Mouse (Mus musculus) forebrain, embryonic 13.5 days (tissue): ENCODE data around the gene Crebzf. TPM values are rescaled to one million over a fixed set of nuclear protein-coding genes. Genes with fewer than 3 reads are reported as not detected.

Source experiments
- ATAC-seq: fragments of 200-750 bp; cut with Nextera tagmentation; 2 replicates; pipeline ENCODE4 v1.8.0; 2017
- H3K27ac ChIP-seq: fragments of 300-500 bp; sonication (generic); 2 replicates; pipeline ENCODE4 v1.5.1; 2015; ENCODE audit warnings: inconsistent platforms, mild to moderate bottlenecking, moderate library complexity
- H3K27me3 ChIP-seq: fragments of 300-500 bp; sonication (generic); 2 replicates; pipeline ENCODE4 v1.6.1; 2015; ENCODE audit warnings: mild to moderate bottlenecking, inconsistent platforms
- H3K36me3 ChIP-seq: fragments of 300-500 bp; sonication (generic); 2 replicates; pipeline ENCODE4 v1.6.1; 2015; ENCODE audit warnings: mild to moderate bottlenecking, inconsistent platforms; ENCODE audit not compliant: poor library complexity, severe bottlenecking
- H3K4me1 ChIP-seq: fragments of 300-500 bp; sonication (generic); 2 replicates; pipeline ENCODE4 v1.6.1; 2015; ENCODE audit warnings: inconsistent platforms
- H3K4me2 ChIP-seq: fragments of 300-500 bp; sonication (generic); 2 replicates; pipeline ENCODE4 v1.6.1; 2015; ENCODE audit warnings: inconsistent platforms, mild to moderate bottlenecking, moderate library complexity
- H3K4me3 ChIP-seq: fragments of 300-500 bp; sonication (generic); 2 replicates; pipeline ENCODE4 v1.5.1; 2015; ENCODE audit warnings: mild to moderate bottlenecking, inconsistent platforms
- H3K9ac ChIP-seq: fragments of 300-500 bp; sonication (generic); 2 replicates; pipeline ENCODE4 v1.6.1; 2015; ENCODE audit warnings: mild to moderate bottlenecking, inconsistent platforms
- H3K9me3 ChIP-seq: fragments of 300-500 bp; sonication (generic); replicated peaks from 2 replicates; pipeline ENCODE4 v1.6.1; 2016; ENCODE audit warnings: inconsistent platforms
- WGBS: fragments of 180-500 bp; shearing (Covaris S2); methylation state at CpG from one replicate; pipeline ENCODE4 v1.1.7; 2015; 5-methylcytosine and 5-hydroxymethylcytosine counted together
- polyA plus RNA-seq: library from polyadenylated mRNA; unstranded; fragments of >200 nt; fragmentation: Nextera tagmentation; extraction: Ambion mirVana; gene quantifications from 2 replicates; pipeline ENCODE4 v1.2.1, GENCODE M21; 2015

Gene Crebzf
- 28.1 and 36.4 TPM in 2 replicates for polyA plus RNA-seq

DNA sequence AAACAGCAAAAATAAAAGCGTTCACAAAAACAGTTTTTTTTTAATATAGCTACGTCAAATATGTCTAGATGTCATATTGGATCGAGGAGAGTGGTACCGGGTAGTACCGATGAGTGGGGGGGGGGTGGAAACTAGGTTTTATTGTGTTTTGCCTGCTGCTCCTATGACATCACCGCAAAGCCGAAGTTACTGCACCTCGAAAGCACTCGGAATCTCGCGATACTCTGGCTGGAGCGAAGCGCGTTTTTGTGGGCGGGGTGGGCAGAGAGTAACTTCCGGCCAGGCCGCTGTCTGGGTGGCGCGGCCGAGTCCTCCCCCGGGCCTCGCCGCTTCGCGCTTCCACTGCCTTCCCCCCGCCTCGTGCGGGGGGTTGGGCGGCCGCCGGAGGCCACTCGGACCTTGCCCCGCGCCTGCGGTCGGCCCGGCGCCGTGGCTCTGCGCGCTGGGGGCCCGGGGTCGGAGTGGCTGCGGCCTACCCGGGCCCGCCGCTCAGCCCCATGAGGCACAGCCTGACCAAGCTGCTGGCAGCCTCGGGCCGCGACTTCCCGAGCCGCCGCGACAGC is at the start of gene Crebzf:
TSS of gene Crebzf (plus strand) at position 212 of the 563 bp plus-strand sequence.
- Histone ChIP-seq H3K9me3 (no peaks in the 10 kb centered on the region), H3K4me2 (peak within 1 kb of the TSS; percentile 87), H3K27ac (peak within 1 kb of the TSS; percentile 97), H3K4me1 (peaks cover 12% of the 10 kb centered on the region), H3K9ac (peak within 1 kb of the TSS; percentile 98), H3K27me3 (no peaks in the 10 kb centered on the region), H3K4me3 (peak within 1 kb of the TSS; percentile 98), H3K36me3 (0 out of 2 replicates have a peak, but pooled peaks cover 5% of the 10 kb centered on the region)
- WGBS: 0% methylated on average over 41 of the region's 54 CpGs
- ATAC-seq: peak; percentile 98

DNA sequence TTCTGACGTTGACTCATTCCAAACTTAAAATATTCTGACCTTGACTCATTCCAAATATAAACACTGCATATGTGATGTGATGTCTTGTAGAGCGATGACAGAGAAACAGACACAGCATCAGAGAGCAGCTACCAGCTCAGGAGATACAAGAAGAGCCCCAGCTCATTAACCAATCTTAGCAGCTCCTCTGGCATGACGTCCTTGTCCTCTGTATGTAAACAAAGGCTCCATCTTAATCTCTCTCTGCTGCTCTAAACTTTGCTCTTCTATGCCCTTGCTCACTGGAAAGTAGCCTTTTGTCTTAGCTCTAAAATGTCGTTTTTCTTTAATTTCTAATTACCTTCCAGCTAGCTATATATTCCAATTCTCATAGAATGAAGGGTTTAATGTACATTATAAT is 47.5 kb upstream of the Crebzf start:
- 55% methylated on average over 4 of the region's 4 CpGs for WGBS
- Histone ChIP-seq H3K9me3 (no peaks in the 10 kb centered on the region), H3K4me2 (no peak overlapping the region), H3K4me1 (no peaks in the 10 kb centered on the region), H3K27ac (no peak overlapping the region), H3K9ac (no peak overlapping the region), H3K4me3 (no peak overlapping the region), H3K36me3 (no peaks in the 10 kb centered on the region), H3K27me3 (no peaks in the 10 kb centered on the region)
- no peak for ATAC-seq

DNA sequence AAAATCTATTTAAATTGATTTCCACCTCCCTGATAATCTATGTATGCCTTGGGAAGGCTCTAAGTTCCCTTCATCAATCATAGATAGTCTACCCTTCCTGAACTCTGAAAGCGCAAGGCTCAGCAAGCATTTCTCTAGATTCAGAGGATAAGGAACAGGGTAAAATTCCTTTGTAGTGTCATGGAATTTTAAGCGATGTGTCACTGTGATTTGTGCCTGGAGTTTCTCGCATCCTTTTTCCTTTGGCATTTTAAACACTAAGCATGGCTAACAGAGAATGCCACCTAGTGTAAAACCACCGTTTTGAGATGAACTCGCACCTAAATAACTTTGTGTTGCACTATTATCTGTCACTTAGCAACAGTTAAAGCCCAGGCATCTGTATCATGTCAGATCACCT is 46.6 kb upstream of the Crebzf start:
- ATAC-seq: no peak
- Histone ChIP-seq H3K27me3 (no peaks in the 10 kb centered on the region), H3K4me3 (no peak overlapping the region), H3K4me1 (no peaks in the 10 kb centered on the region), H3K9ac (no peak overlapping the region), H3K4me2 (no peak overlapping the region), H3K27ac (no peak overlapping the region), H3K36me3 (no peaks in the 10 kb centered on the region), H3K9me3 (no peaks in the 10 kb centered on the region)
- 82% methylated on average over 5 of the region's 5 CpGs for WGBS

DNA sequence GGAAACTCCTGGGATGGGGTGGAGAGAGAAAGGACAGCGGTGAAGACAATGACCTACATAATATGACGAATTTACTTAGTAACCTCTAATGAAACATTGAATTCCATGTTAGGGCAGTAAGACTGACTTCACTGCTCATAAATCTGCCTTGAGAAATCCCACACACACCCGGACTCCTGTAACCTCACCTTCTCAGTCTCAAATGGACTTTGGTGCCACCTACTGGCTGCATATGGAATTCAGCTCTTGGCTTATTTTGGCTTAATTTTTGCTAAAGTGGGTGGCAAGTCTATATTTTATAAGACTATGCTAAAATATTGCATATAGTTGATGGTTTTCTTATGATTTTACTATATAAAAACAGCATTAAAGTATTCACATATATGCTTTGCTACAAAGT is 32.6 kb upstream of the Crebzf start:
- no peak overlapping the region for H3K9ac ChIP-seq
- 47% methylated on average over 3 of the region's 3 CpGs for WGBS
- no peaks in the 10 kb centered on the region for H3K4me1 ChIP-seq
- H3K4me3 ChIP-seq: no peak overlapping the region
- H3K9me3 ChIP-seq: no peaks in the 10 kb centered on the region
- no peaks in the 10 kb centered on the region for H3K27me3 ChIP-seq
- peak; percentile 66 for ATAC-seq
- H3K36me3 ChIP-seq: no peaks in the 10 kb centered on the region
- H3K4me2 ChIP-seq: no peak overlapping the region
- H3K27ac ChIP-seq: no peak overlapping the region

DNA sequence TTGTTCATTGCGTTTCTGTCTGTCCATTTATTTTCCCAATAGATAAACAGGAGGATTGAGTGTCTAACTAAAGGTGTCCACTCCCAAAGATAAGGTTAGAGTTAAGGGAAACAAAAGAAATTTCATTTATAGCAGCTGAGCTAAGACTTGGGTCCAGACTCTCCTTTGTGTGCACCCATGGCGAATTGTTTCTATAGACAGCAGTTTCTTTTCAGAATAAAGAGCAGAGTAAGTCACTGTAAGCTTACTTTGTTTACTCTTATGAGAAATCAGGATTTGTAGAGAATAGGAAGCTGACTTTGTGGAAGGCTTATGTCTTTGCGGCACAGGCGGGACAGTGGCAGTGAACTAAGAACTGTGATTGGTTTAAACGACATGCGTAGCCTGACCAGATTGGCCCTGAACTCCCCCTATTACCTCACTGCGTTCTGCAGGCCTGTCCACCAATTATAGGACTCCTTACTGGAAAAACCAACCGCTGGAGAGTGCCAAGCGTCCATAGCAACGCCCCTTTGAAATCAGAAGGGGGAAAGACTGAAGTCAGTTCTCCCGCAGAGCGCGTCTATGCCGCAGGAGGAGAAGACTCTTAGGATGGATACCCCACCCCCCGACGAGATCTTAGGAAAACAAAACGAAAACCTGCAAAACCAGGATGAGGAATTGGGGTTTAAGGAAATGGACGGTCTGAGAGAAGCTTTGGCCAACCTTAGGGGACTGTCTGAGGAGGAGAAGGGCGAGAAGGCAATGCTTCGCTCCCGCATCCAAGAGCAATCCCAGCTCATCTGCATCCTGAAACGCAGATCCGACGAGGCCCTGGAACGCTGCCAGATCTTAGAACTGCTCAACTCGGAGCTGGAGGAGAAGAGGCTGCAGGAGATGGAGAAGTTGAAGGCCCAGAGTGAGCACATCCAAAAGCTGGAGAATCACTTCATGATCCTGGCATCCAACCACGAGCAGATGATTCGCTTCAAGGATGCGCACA is 16.2 kb upstream of the Crebzf start, which contains the start of gene Ccdc89:
TSS of gene Ccdc89 (plus strand) at position 558 of the 982 bp plus-strand sequence.
- ATAC-seq: peak; percentile 100
- Histone ChIP-seq H3K27me3 (no peaks in the 10 kb centered on the region), H3K4me1 (peaks cover 11% of the 10 kb centered on the region; the same call in 1 of the 2 replicates), H3K27ac (0 out of 2 replicates have a peak within 1 kb of the TSS, but pooled peaks have one; percentile 25), H3K9me3 (no peaks in the 10 kb centered on the region), H3K4me3 (peak within 1 kb of the TSS; percentile 39), H3K36me3 (no peaks in the 10 kb centered on the region), H3K4me2 (peak within 1 kb of the TSS; percentile 66), H3K9ac (peak within 1 kb of the TSS; percentile 54)
- WGBS: 22% methylated on average over 29 of the region's 29 CpGs

DNA sequence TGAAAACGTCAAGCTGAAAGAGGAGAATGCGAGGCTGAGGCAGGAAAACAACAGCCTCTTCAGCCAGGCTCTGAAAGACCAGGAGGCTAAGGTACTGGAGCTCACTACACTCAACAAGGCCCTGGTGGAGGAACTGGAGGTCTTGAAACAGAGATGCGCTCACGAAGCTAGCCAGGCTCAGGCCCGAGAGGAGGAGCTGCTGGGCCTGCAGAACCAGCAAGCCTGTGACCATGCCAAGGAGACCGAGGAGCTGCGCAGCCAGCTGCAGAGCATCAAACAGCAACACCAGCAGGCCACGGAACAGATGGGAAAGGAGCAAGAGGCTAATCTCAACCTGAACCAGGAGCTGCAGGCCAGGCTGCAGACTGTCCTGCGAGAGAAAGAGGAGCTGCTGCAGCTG is 15.5 kb upstream of the Crebzf start:
- Histone ChIP-seq H3K4me1 (peaks cover 11% of the 10 kb centered on the region; the same call in 1 of the 2 replicates), H3K27me3 (no peaks in the 10 kb centered on the region), H3K4me2 (peak overlapping the region; percentile 66), H3K9ac (peak overlapping the region; percentile 54), H3K9me3 (no peaks in the 10 kb centered on the region), H3K27ac (no peak overlapping the region), H3K4me3 (peak overlapping the region; percentile 39), H3K36me3 (no peaks in the 10 kb centered on the region)
- no peak for ATAC-seq
- WGBS: 69% methylated on average over 9 of the region's 9 CpGs

DNA sequence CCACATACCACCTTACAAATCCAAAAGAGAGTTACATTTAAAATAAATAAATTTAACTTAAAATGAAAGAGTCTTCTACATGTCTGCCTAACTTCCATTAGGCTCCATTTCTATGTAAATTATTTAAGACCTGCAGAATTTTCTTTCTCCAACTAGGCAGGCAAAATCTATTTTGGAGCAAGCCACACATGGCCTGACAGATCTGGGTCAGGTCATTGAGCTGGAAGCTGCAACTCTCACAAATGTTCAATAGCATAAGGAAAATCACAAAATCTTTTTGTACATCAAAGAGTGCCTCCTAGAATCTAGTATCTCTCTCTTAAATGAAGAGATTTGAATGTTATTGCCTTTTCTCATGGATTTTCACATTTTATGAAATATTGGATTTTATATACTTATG is 10.3 kb upstream of the Crebzf start:
- Histone ChIP-seq H3K4me2 (no peak overlapping the region), H3K4me1 (peaks cover under 1% of the 10 kb centered on the region; the same call in 1 of the 2 replicates), H3K9ac (no peak overlapping the region), H3K27me3 (no peaks in the 10 kb centered on the region), H3K4me3 (no peak overlapping the region), H3K36me3 (no peaks in the 10 kb centered on the region), H3K9me3 (no peaks in the 10 kb centered on the region), H3K27ac (no peak overlapping the region)
- no peak for ATAC-seq

DNA sequence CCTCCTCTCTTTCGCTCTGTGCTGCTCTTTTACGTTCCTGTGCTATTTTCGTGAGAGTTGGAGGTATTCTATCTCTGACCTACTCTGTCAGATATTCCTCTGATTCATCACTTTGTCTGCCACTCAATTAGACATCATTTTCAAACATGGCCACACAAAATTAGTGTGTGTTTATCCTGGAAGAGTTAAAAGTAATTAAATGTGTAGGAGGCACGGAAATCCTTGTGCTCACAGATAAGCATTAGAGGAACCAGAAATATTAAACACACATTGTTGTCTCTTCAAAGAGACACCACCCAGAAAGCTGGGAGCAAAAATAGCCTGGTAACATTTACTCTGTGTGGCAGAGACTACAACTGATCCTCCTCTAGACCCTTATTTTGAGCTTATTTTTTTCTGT is 2.5 kb upstream of the Crebzf start:
- WGBS: 90% methylated on average over 4 of the region's 4 CpGs
- no peak overlapping the region for H3K27ac ChIP-seq
- no peaks in the 10 kb centered on the region for H3K9me3 ChIP-seq
- no peaks in the 10 kb centered on the region for H3K36me3 ChIP-seq
- H3K9ac ChIP-seq: no peak overlapping the region
- no peak overlapping the region for H3K4me2 ChIP-seq
- H3K4me3 ChIP-seq: no peak overlapping the region
- ATAC-seq: no peak
- H3K4me1 ChIP-seq: peaks cover 4% of the 10 kb centered on the region
- no peaks in the 10 kb centered on the region for H3K27me3 ChIP-seq

DNA sequence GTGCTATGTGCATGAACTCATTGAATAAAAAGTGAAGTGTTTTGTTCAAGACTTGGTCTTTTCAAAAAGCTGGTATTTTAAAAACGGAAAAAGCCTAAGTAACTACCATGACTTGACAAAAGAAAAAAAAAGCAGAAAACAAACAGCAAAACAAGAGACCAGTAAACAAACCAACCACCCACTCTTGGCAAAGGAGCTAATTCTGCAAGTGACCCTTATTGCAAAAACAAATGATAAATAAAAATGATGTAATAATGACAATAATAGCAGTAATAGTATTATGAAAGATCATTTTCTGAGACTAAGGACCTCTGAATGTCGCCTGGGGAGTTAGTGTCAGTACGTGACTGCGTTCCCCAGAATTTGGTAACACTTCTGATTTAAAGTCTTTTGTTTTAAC is 459 bp upstream of the Crebzf start:
- H3K4me3 ChIP-seq: peak overlapping the region; percentile 98
- no peaks in the 10 kb centered on the region for H3K9me3 ChIP-seq
- ATAC-seq: peak; percentile 25
- H3K4me2 ChIP-seq: peak overlapping the region; percentile 87
- peak overlapping the region; percentile 75 for H3K27ac ChIP-seq
- H3K4me1 ChIP-seq: peaks cover 12% of the 10 kb centered on the region
- peak overlapping the region; percentile 98 for H3K9ac ChIP-seq
- 0 out of 2 replicates have a peak, but pooled peaks cover under 1% of the 10 kb centered on the region for H3K36me3 ChIP-seq
- H3K27me3 ChIP-seq: no peaks in the 10 kb centered on the region
- WGBS: 4% methylated on average over 4 of the region's 4 CpGs

DNA sequence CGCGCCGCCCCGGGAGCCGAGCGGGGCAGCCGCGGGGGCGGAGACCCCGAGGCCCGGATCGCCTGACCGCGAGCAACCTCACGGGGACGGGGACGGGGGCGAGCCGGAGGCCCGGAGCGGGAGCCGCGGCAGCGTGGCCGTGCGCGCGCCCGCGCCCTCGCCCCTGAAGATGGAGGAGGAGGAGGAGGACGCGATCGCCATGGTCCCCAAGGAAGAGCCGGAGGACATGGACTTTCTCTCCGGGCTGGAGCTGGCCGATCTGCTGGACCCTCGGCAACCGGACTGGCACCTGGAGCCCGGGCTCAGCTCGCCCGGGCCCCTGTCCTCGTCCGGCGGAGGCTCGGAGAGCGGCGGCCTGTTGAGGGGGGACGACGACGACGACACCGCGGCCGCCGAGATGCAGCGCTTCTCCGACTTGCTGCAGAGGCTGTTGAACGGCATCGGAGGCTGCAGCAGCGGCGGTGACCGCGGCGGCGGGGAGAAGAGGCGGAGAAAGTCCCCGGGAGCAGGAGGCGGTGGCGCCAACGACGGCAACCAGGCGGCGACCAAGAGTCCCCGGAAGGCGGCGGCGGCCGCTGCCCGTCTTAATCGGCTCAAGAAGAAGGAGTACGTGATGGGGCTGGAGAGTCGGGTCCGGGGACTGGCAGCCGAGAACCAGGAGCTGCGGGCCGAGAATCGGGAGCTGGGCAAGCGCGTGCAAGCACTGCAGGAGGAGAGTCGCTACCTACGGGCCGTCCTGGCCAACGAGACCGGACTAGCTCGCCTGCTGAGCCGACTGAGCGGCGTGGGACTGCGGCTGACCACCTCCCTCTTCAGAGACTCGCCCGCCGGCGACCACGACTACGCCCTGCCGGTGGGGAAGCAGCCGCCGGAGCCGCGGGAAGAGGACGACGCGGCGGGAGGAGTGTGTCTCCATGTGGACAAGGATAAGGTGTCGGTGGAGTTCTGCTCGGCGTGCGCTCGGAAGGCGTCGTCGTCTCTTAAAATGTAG is 867 bp downstream of the Crebzf start:
- Histone ChIP-seq H3K4me1 (peaks cover 12% of the 10 kb centered on the region), H3K4me3 (peak overlapping the region; percentile 98), H3K27me3 (no peaks in the 10 kb centered on the region), H3K9ac (peak overlapping the region; percentile 98), H3K27ac (peak overlapping the region; percentile 97), H3K9me3 (no peaks in the 10 kb centered on the region), H3K4me2 (peak overlapping the region; percentile 87), H3K36me3 (0 out of 2 replicates have a peak, but pooled peaks cover 10% of the 10 kb centered on the region)
- ATAC-seq: peak; percentile 68
- WGBS: under 1% methylated on average over 87 of the region's 123 CpGs

DNA sequence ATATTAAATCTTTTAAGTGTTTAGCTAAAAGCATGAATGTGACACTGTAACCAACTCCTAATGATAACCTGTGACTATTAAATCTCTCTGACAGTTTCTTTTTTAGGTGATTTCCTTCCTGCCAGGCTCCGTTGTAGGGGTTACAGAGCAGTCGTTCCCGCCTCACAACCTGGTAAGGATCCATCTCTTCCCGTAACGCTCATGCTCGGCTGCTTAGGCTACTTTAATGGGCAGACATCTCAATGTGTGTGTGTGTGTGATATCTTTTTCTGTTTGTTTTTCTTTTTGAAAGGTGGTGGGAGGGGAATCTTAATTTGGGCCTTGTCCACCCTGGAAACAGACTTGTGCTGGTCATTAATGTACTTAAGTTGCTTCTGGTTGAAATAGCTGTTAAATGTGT is 1.7 kb downstream of the Crebzf start:
- peak overlapping the region; percentile 98 for H3K9ac ChIP-seq
- H3K4me2 ChIP-seq: peak overlapping the region; percentile 87
- H3K27ac ChIP-seq: peak overlapping the region; percentile 97
- no peaks in the 10 kb centered on the region for H3K9me3 ChIP-seq
- H3K4me3 ChIP-seq: peak overlapping the region; percentile 98
- 0% methylated on average over 6 of the region's 6 CpGs for WGBS
- H3K4me1 ChIP-seq: peaks cover 12% of the 10 kb centered on the region
- H3K36me3 ChIP-seq: 0 out of 2 replicates have a peak, but pooled peaks cover 10% of the 10 kb centered on the region
- ATAC-seq: no peak
- no peaks in the 10 kb centered on the region for H3K27me3 ChIP-seq
